Mouse (Mus musculus): ENCODE measurements around the gene Znrf3.
A peak's percentile ranks its signal among the peaks of the same experiment; 100 is the strongest.

Znrf3 gene

GRCm38 (mm10) chr11:5437646-5438045 lies 7.0 kb downstream of the Znrf3 start:
- no peak for DNase-seq

- no peak for DNase-seq
These were observed 7.7 kb downstream of the Znrf3 start for GRCm38 (mm10) chr11:5436988-5437387.

- DNase-seq, result no peak
These were observed 9.2 kb downstream of the Znrf3 start for GRCm38 (mm10) chr11:5435493-5435892.

GRCm38 (mm10) chr11:5432330-5432729 lies 12.3 kb downstream of the Znrf3 start:
- peak; percentile 19 for DNase-seq

- DNase-seq, result no peak
These were observed 13.8 kb downstream of the Znrf3 start for GRCm38 (mm10) chr11:5430863-5431262.

- no peak for DNase-seq
These were observed 15.1 kb downstream of the Znrf3 start for GRCm38 (mm10) chr11:5429396-5430190.

GRCm38 (mm10) chr11:5427251-5427650 lies 17.4 kb downstream of the Znrf3 start:
- no peak for DNase-seq

- no peak for DNase-seq
These were observed 18.3 kb downstream of the Znrf3 start for GRCm38 (mm10) chr11:5426317-5426716.

GRCm38 (mm10) chr11:5425106-5425505 lies 19.5 kb downstream of the Znrf3 start:
- DNase-seq, result peak; percentile 34

- DNase-seq, result no peak
These were observed 20.5 kb downstream of the Znrf3 start for GRCm38 (mm10) chr11:5424185-5424584.

- no peak for DNase-seq
These were observed 21.6 kb downstream of the Znrf3 start for GRCm38 (mm10) chr11:5423000-5423399.

- DNase-seq, result no peak
These were observed 22.4 kb downstream of the Znrf3 start for GRCm38 (mm10) chr11:5422252-5422636.

GRCm38 (mm10) chr11:5421506-5422251 lies 23.0 kb downstream of the Znrf3 start:
- peak; percentile 65 for DNase-seq

GRCm38 (mm10) chr11:5415617-5416338 lies 28.9 kb downstream of the Znrf3 start:
- peak; percentile 44 for DNase-seq

GRCm38 (mm10) chr11:5414856-5415616 lies 29.6 kb downstream of the Znrf3 start:
- DNase-seq, result no peak

- no peak for DNase-seq
These were observed 31.9 kb downstream of the Znrf3 start for GRCm38 (mm10) chr11:5412644-5413190.

GRCm38 (mm10) chr11:5411577-5411976 lies 33.1 kb downstream of the Znrf3 start:
- DNase-seq, result no peak

- DNase-seq, result no peak
These were observed 40.5 kb downstream of the Znrf3 start for GRCm38 (mm10) chr11:5404180-5404579.

- DNase-seq, result no peak
These were observed 42.4 kb downstream of the Znrf3 start for GRCm38 (mm10) chr11:5402127-5402733.

- no peak for DNase-seq
These were observed 46.2 kb downstream of the Znrf3 start for GRCm38 (mm10) chr11:5398301-5399053.
